Mouse (Mus musculus): ENCODE results near the gene B230307C23Rik. TPM values are rescaled to one million over a fixed set of nuclear protein-coding genes. Genes with fewer than 3 reads are reported as not detected.
A peak's percentile ranks its signal among the peaks of the same experiment; 100 is the strongest.
"Not testable (repeated sequence)": the region's sequence is repeated elsewhere in the genome, so short reads cannot be mapped to it uniquely, and the experiment has no call there.

B230307C23Rik gene
- total and polyA plus RNA-seq, 3 experiments = 48.7 to 53.3 (median 50.8) TPM

DNA sequence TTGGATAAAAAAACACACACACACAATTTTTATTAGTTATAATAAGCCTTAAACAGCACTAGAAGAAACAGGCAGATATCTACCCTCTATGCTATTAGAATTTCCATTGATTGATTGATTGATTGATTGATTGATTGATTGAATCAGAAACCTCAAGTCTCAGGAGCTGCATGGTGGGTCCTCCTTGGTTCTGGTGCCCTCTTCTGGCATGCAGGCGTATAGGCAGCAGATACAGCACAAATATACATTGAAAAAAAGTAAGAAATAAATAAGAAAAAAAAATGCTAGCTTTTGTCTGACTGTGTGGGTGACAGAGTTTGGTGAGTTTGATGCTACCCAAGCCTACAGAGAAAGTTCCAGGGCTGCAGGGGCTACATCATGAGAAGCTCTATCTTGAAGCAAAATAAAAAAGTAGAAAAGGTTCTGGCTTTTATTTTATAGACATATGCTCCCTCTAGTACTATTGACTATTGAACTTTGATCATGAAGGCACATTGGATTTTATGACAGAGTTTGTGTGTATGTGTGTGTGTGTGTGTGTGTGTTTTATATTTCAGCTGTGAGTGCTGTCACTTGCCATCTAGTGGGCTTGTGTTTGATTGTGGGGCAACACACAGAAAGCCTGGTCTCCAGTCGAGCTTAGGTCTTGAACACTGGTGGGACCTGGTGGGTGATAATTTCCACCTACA, 25.7 kb downstream of the B230307C23Rik start:
- no peaks in the 10 kb centered on the region for H3K27me3 ChIP-seq (replicated peaks)
- DNase-seq (ENCODE audit: extremely low read depth) = peak; percentile 81
- peaks cover 13% of the 10 kb centered on the region for H3K9me3 ChIP-seq (replicated peaks; ENCODE audit: low read length)
- no peak overlapping the region for H3K27ac ChIP-seq (ENCODE audit: insufficient read depth, low read depth)
- no peak overlapping the region for H3K9ac ChIP-seq (ENCODE audit: insufficient read depth, low read depth)
- no peaks in the 10 kb centered on the region for H3K79me2 ChIP-seq (replicated peaks; ENCODE audit: control insufficient read depth, extremely low read depth, insufficient read depth, poor library complexity, severe bottlenecking)
- H3K4me3 ChIP-seq (replicated peaks in 1 of 3; ENCODE audit: low read depth in 2 of 3, low read length in 2 of 3, poor library complexity in 1 of 3) = no peak overlapping the region
- TF ChIP-seq E2F4 (IDR thresholded peaks at IDR 0.05; ENCODE audit: insufficient replicate concordance, low read depth, low read length) (no peak), PAX5 (IDR thresholded peaks at IDR 0.05; ENCODE audit: low read length) (no peak), TCF12 (IDR thresholded peaks at IDR 0.05; ENCODE audit: low read depth, low read length) (no peak), ELF1 (IDR thresholded peaks at IDR 0.05; ENCODE audit: low read depth, low read length) (no peak), MYC (IDR thresholded peaks at IDR 0.05; ENCODE audit: low read depth, low read length) (no peak), NELFE (IDR thresholded peaks at IDR 0.05; ENCODE audit: low read depth, low read length) (no peak), IRF4 (IDR thresholded peaks at IDR 0.05; ENCODE audit: low read depth, low read length) (no peak), POLR2A (IDR thresholded peaks at IDR 0.05; ENCODE audit: low read depth, low read length) (no peak), RAD21 (IDR thresholded peaks at IDR 0.05; ENCODE audit: low read depth, low read length) (peak; percentile 64), ETS1 (conservative IDR thresholded peaks at IDR 0.05; ENCODE audit: low read depth, low read length) (no peak), SMC3 (IDR thresholded peaks at IDR 0.05; ENCODE audit: low read depth, low read length) (peak; percentile 36; the same call in 1 of the 2 replicates), USF2 (conservative IDR thresholded peaks at IDR 0.05; ENCODE audit: low read depth, low read length) (no peak), CTCF (conservative IDR thresholded peaks at IDR 0.05 in 1 of 2, IDR thresholded peaks at IDR 0.05 in 1 of 2; ENCODE audit: low read depth in 2 of 2, low read length in 2 of 2) (peak in 1 of 2 experiments; percentile 60; a peak in 2 of 4 replicates), NRF1 (IDR thresholded peaks at IDR 0.05; ENCODE audit: low read depth, low read length) (0 out of 2 replicates have a peak, but pooled peaks have one; percentile 5), ZNF384 (IDR thresholded peaks at IDR 0.05; ENCODE audit: low read depth, low read length) (peak; percentile 52; the same call in 1 of the 2 replicates), JUN (IDR thresholded peaks at IDR 0.05; ENCODE audit: insufficient read depth, low read depth, low read length) (no peak), MEF2A (IDR thresholded peaks at IDR 0.05; ENCODE audit: borderline replicate concordance, low read depth, low read length) (no peak), KAT2A (IDR thresholded peaks at IDR 0.05; ENCODE audit: insufficient replicate concordance, low read length) (no peak), USF1 (IDR thresholded peaks at IDR 0.05; ENCODE audit: low read depth, low read length) (no peak), JUND (conservative IDR thresholded peaks at IDR 0.05; ENCODE audit: low read depth, low read length) (no peak), ZC3H11A (IDR thresholded peaks at IDR 0.05; ENCODE audit: low read depth, low read length) (0 out of 2 replicates have a peak, but pooled peaks have one; percentile 1), ZMIZ1 (IDR thresholded peaks at IDR 0.05; ENCODE audit: low read depth, low read length) (no peak)
- dilution Hi-C loops (cut with MboI; ENCODE audit: extremely low pct_ligation_motif_present, extremely low pct_unique_long_range_greater_than_20kb, low sequenced_read_pairs) (no loop called here), in situ Hi-C loops (cut with MboI; ENCODE audit: low pct_ligation_motif_present, low pct_unique_long_range_greater_than_20kb, low sequenced_read_pairs) (no loop called here)
- H3K4me1 ChIP-seq (ENCODE audit: control insufficient read depth in 1 of 2, insufficient read depth in 2 of 2) = no peaks in the 10 kb centered on the region
- peaks cover 6 to 43% of the 10 kb centered on the region in 2 experiments for H3K36me3 ChIP-seq (replicated peaks in 1 of 2; ENCODE audit: control insufficient read depth in 1 of 2, insufficient read depth in 1 of 2, low read length in 1 of 2)
- no peak overlapping the region for H3K4me2 ChIP-seq (ENCODE audit: insufficient read depth, low read depth, poor library complexity, severe bottlenecking)

DNA sequence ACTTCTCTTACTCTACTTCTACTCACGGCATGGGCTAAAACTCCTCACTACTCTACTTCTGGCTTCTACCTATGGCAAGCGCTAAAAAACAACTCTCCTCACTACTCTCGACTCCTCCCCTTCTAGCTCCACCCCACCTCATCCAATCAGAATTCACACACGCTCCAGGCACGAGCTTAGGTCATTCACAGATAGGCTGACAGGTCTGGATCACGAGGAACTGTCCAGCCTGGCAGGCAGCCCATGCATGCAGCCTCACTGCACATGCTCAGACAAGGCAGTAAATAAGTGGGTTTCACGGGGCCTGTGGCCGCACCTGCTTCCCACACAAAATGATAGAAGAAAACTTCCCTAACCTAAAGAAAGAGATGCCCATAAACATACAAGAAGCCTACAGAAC, 29.1 kb downstream of the B230307C23Rik start:
- in situ Hi-C loops (cut with MboI; ENCODE audit: low pct_ligation_motif_present, low pct_unique_long_range_greater_than_20kb, low sequenced_read_pairs); dilution Hi-C loops (cut with MboI; ENCODE audit: extremely low pct_ligation_motif_present, extremely low pct_unique_long_range_greater_than_20kb, low sequenced_read_pairs); H3K9me3 ChIP-seq (replicated peaks; ENCODE audit: low read length): not testable (repeated sequence)

DNA sequence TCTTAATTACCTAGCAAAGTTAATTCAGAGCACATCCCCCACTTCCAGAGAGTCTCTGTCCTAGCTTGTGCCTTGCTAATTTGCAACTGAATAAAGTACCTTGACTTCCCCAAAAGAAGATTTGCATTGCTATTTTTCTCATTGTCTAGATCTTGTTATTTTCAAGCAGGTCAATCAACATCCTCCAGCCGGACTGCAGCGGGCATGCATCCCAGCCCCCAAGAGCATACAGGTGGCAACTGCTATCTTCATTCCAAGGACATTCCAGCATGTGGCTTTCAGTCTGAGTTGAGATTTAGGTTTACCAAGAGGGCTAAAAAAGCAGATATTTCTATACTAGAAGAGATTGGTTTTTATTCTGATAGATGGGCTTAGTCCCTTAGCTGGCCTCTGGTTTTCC, 37.9 kb downstream of the B230307C23Rik start:
- H3K27me3 ChIP-seq (replicated peaks); dilution Hi-C loops (cut with MboI; ENCODE audit: extremely low pct_ligation_motif_present, extremely low pct_unique_long_range_greater_than_20kb, low sequenced_read_pairs); H3K27ac ChIP-seq (ENCODE audit: insufficient read depth, low read depth); in situ Hi-C loops (cut with MboI; ENCODE audit: low pct_ligation_motif_present, low pct_unique_long_range_greater_than_20kb, low sequenced_read_pairs); H3K9me3 ChIP-seq (replicated peaks; ENCODE audit: low read length); H3K36me3 ChIP-seq (replicated peaks in 1 of 2; ENCODE audit: control insufficient read depth in 1 of 2, insufficient read depth in 1 of 2, low read length in 1 of 2); H3K4me3 ChIP-seq (replicated peaks in 1 of 3; ENCODE audit: low read depth in 2 of 3, low read length in 2 of 3, poor library complexity in 1 of 3); H3K79me2 ChIP-seq (replicated peaks; ENCODE audit: control insufficient read depth, extremely low read depth, insufficient read depth, poor library complexity, severe bottlenecking); DNase-seq (ENCODE audit: extremely low read depth); H3K4me1 ChIP-seq (ENCODE audit: control insufficient read depth in 1 of 2, insufficient read depth in 2 of 2); H3K4me2 ChIP-seq (ENCODE audit: insufficient read depth, low read depth, poor library complexity, severe bottlenecking); H3K9ac ChIP-seq (ENCODE audit: insufficient read depth, low read depth): not testable (repeated sequence)

More for the DNA sequence above, 29.1 kb downstream of the B230307C23Rik start:
- DNase-seq (ENCODE audit: extremely low read depth); H3K4me3 ChIP-seq (replicated peaks in 1 of 3; ENCODE audit: low read depth in 2 of 3, low read length in 2 of 3, poor library complexity in 1 of 3); H3K9ac ChIP-seq (ENCODE audit: insufficient read depth, low read depth); H3K27me3 ChIP-seq (replicated peaks); H3K27ac ChIP-seq (ENCODE audit: insufficient read depth, low read depth); H3K4me2 ChIP-seq (ENCODE audit: insufficient read depth, low read depth, poor library complexity, severe bottlenecking); H3K79me2 ChIP-seq (replicated peaks; ENCODE audit: control insufficient read depth, extremely low read depth, insufficient read depth, poor library complexity, severe bottlenecking); H3K4me1 ChIP-seq (ENCODE audit: control insufficient read depth in 1 of 2, insufficient read depth in 2 of 2): not testable (repeated sequence)
- H3K36me3 ChIP-seq (replicated peaks in 1 of 2; ENCODE audit: control insufficient read depth in 1 of 2, insufficient read depth in 1 of 2, low read length in 1 of 2) = peaks cover 6 to 33% of the 10 kb centered on the region in 2 experiments
